Mouse (Mus musculus) midbrain, embryonic 10.5 days (tissue): ENCODE measurements at regions not wholly inside any gene's neighbourhood (a gene's known extent, or its start where the extent isn't known, plus 50 kb on each side); places are given as distances from the start of the nearest gene placed in this dataset.

Experiments
- DNase-seq: peaks from one replicate; pipeline ENCODE4 v3.0.0-alpha.2; 2017; ENCODE audit warnings: low spot score
- H3K27ac ChIP-seq: fragments of 300-500 bp; sonication (generic); replicated peaks from 2 replicates; pipeline ENCODE4 v1.5.1; 2016; ENCODE audit warnings: mild to moderate bottlenecking
- H3K27me3 ChIP-seq: fragments of 300-500 bp; sonication (generic); 2 replicates; pipeline ENCODE4 v1.6.1; 2016; ENCODE audit warnings: low read depth, mild to moderate bottlenecking; ENCODE audit not compliant: poor library complexity, severe bottlenecking
- H3K36me3 ChIP-seq: fragments of 300-500 bp; sonication (generic); 2 replicates; pipeline ENCODE4 v1.6.1; 2016; ENCODE audit warnings: mild to moderate bottlenecking, moderate library complexity
- H3K4me1 ChIP-seq: fragments of 300-500 bp; sonication (generic); 2 replicates; pipeline ENCODE4 v1.6.1; 2016
- H3K4me3 ChIP-seq: fragments of 300-500 bp; sonication (generic); 2 replicates; pipeline ENCODE4 v1.5.1; 2016; ENCODE audit warnings: mild to moderate bottlenecking, moderate library complexity
- H3K9me3 ChIP-seq: fragments of 300-500 bp; sonication (generic); replicated peaks from 2 replicates; pipeline ENCODE4 v1.6.1; 2016; ENCODE audit warnings: mild to moderate bottlenecking
- WGBS: fragments of 180-500 bp; shearing (Covaris S2); methylation state at CpG from one replicate; pipeline ENCODE4 v1.1.7; 2016; 5-methylcytosine and 5-hydroxymethylcytosine counted together

- no peak overlapping the region for H3K4me3 ChIP-seq
- no peak overlapping the region for H3K27ac ChIP-seq
- no peaks in the 10 kb centered on the region for H3K36me3 ChIP-seq
- DNase-seq, result no peak
- H3K27me3 ChIP-seq, result no peaks in the 10 kb centered on the region
- H3K4me1 ChIP-seq, result no peaks in the 10 kb centered on the region
- 91% methylated on average over 1 of the region's 1 CpGs for WGBS
- H3K9me3 ChIP-seq, result no peaks in the 10 kb centered on the region
Observed at GRCm38 (mm10) chr8:7489948-7490347, 1171.1 kb downstream of the Efnb2 start.

GRCm38 (mm10) chr8:7472153-7472796, 1188.8 kb downstream of the Efnb2 start:
- Histone ChIP-seq H3K4me3 (no peak overlapping the region), H3K27me3 (no peaks in the 10 kb centered on the region), H3K9me3 (no peaks in the 10 kb centered on the region), H3K36me3 (no peaks in the 10 kb centered on the region), H3K27ac (no peak overlapping the region), H3K4me1 (peaks cover 10% of the 10 kb centered on the region)
- no peak for DNase-seq
- 45% methylated on average over 7 of the region's 7 CpGs for WGBS

GRCm38 (mm10) chr8:7469261-7469660, 1191.8 kb downstream of the Efnb2 start:
- Histone ChIP-seq H3K4me3 (no peak overlapping the region), H3K9me3 (no peaks in the 10 kb centered on the region), H3K4me1 (peaks cover 10% of the 10 kb centered on the region), H3K27me3 (no peaks in the 10 kb centered on the region), H3K27ac (no peak overlapping the region), H3K36me3 (no peaks in the 10 kb centered on the region)
- no peak for DNase-seq
- 96% methylated on average over 4 of the region's 4 CpGs for WGBS

GRCm38 (mm10) chr8:7462798-7463197, 1198.2 kb downstream of the Efnb2 start:
- DNase-seq, result no peak
- 91% methylated on average over 1 of the region's 1 CpGs for WGBS
- H3K4me1 ChIP-seq, result no peaks in the 10 kb centered on the region
- H3K4me3 ChIP-seq, result no peak overlapping the region
- H3K27me3 ChIP-seq, result no peaks in the 10 kb centered on the region
- H3K27ac ChIP-seq, result no peak overlapping the region
- H3K9me3 ChIP-seq, result no peaks in the 10 kb centered on the region
- no peaks in the 10 kb centered on the region for H3K36me3 ChIP-seq

GRCm38 (mm10) chr8:7449361-7449760, 1211.7 kb downstream of the Efnb2 start:
- H3K27ac ChIP-seq, result no peak overlapping the region
- H3K4me3 ChIP-seq, result no peak overlapping the region
- H3K36me3 ChIP-seq, result no peaks in the 10 kb centered on the region
- DNase-seq, result no peak
- no peaks in the 10 kb centered on the region for H3K27me3 ChIP-seq
- no peaks in the 10 kb centered on the region for H3K4me1 ChIP-seq
- H3K9me3 ChIP-seq, result no peaks in the 10 kb centered on the region

GRCm38 (mm10) chr8:7447026-7447425, 1214.0 kb downstream of the Efnb2 start:
- Histone ChIP-seq H3K4me1 (no peaks in the 10 kb centered on the region), H3K9me3 (no peaks in the 10 kb centered on the region), H3K4me3 (no peak overlapping the region), H3K27me3 (no peaks in the 10 kb centered on the region), H3K36me3 (no peaks in the 10 kb centered on the region), H3K27ac (no peak overlapping the region)
- DNase-seq, result no peak
- 57% methylated on average over 1 of the region's 1 CpGs for WGBS

GRCm38 (mm10) chr8:7440829-7441228, 1220.2 kb downstream of the Efnb2 start:
- Histone ChIP-seq H3K27me3 (no peaks in the 10 kb centered on the region), H3K36me3 (no peaks in the 10 kb centered on the region)
- no peak for DNase-seq

GRCm38 (mm10) chr8:7440278-7440684, 1220.8 kb downstream of the Efnb2 start:
- Histone ChIP-seq H3K36me3 (no peaks in the 10 kb centered on the region), H3K4me1 (peaks cover 10% of the 10 kb centered on the region), H3K4me3 (no peak overlapping the region), H3K9me3 (no peaks in the 10 kb centered on the region), H3K27ac (no peak overlapping the region), H3K27me3 (no peaks in the 10 kb centered on the region)
- DNase-seq, result peak; percentile 12
- WGBS, result 19% methylated on average over 4 of the region's 4 CpGs

More at GRCm38 (mm10) chr8:7440829-7441228, 1220.2 kb downstream of the Efnb2 start:
- Histone ChIP-seq H3K4me1 (peaks cover 10% of the 10 kb centered on the region), H3K9me3 (no peaks in the 10 kb centered on the region), H3K4me3 (no peak overlapping the region), H3K27ac (no peak overlapping the region)

- no peak for DNase-seq
Observed at GRCm38 (mm10) chr8:7439869-7440268, 1221.2 kb downstream of the Efnb2 start.

GRCm38 (mm10) chr8:7430482-7430881, 1230.6 kb downstream of the Efnb2 start:
- no peak overlapping the region for H3K27ac ChIP-seq
- H3K27me3 ChIP-seq, result no peaks in the 10 kb centered on the region
- H3K4me1 ChIP-seq, result no peaks in the 10 kb centered on the region
- no peaks in the 10 kb centered on the region for H3K9me3 ChIP-seq
- no peak overlapping the region for H3K4me3 ChIP-seq
- no peaks in the 10 kb centered on the region for H3K36me3 ChIP-seq
- no peak for DNase-seq

More at GRCm38 (mm10) chr8:7439869-7440268, 1221.2 kb downstream of the Efnb2 start:
- H3K36me3 ChIP-seq, result no peaks in the 10 kb centered on the region
- no peak overlapping the region for H3K27ac ChIP-seq
- H3K4me3 ChIP-seq, result no peak overlapping the region
- WGBS, result 50% methylated on average over 3 of the region's 3 CpGs
- peaks cover 10% of the 10 kb centered on the region for H3K4me1 ChIP-seq
- H3K9me3 ChIP-seq, result no peaks in the 10 kb centered on the region
- no peaks in the 10 kb centered on the region for H3K27me3 ChIP-seq

GRCm38 (mm10) chr8:7398175-7398574, 1262.9 kb downstream of the Efnb2 start:
- H3K4me3 ChIP-seq, result no peak overlapping the region
- no peak overlapping the region for H3K27ac ChIP-seq
- H3K9me3 ChIP-seq, result no peaks in the 10 kb centered on the region
- H3K27me3 ChIP-seq, result no peaks in the 10 kb centered on the region
- no peak for DNase-seq
- 88% methylated on average over 2 of the region's 2 CpGs for WGBS
- no peaks in the 10 kb centered on the region for H3K4me1 ChIP-seq
- H3K36me3 ChIP-seq, result no peaks in the 10 kb centered on the region

GRCm38 (mm10) chr8:7397355-7397862, 1263.6 kb downstream of the Efnb2 start:
- no peaks in the 10 kb centered on the region for H3K36me3 ChIP-seq
- 83% methylated on average over 5 of the region's 5 CpGs for WGBS
- no peak overlapping the region for H3K27ac ChIP-seq
- H3K4me1 ChIP-seq, result no peaks in the 10 kb centered on the region
- H3K4me3 ChIP-seq, result no peak overlapping the region
- H3K9me3 ChIP-seq, result no peaks in the 10 kb centered on the region
- DNase-seq, result no peak
- H3K27me3 ChIP-seq, result no peaks in the 10 kb centered on the region
